ENCODE assay signal across 8 mouse cellular contexts in the genomic region with DNA sequence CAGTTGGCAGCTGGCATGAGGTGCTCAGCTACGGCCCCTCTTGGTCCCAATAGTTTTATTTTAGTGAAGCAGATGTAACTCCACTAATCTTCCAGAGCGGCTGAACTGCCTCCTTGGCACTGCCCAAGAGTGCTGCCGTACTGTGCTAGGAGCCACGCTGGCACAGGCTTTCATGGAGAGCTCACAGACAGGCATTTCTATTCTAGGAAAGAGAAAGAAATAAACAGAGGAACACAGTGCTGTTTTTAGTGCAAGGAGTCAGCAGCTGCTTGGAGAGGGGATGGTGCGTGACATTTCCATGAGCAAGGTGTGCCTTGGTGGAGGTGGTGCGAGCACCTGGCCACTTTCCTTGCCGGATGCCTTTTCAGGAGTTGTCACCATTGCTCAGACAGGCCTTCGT.
DNase-seq lines count a peak whose midpoint lies in the region.
"Had no signal": no experiment of that assay in that cellular context is flagged by ENCODE, and none has a peak within 500 bp of the region (broad histone marks: within the 10 kb centered on the region; RNA-seq: fewer than 3 reads in every experiment).

No protein-coding gene starts in this region.

- peak; percentile 29 to 51 for DNase-seq in heart, adult 18-20 months
- no peak for DNase-seq in heart, postnatal 25 days (ENCODE audit: low spot score)
- peak; percentile 55 for DNase-seq in layer of hippocampus, adult 9-11 months
- no peak for DNase-seq in layer of hippocampus, postnatal 14 days (ENCODE audit: low spot score in 2 of 2)
- peak; percentile 32 to 52 for DNase-seq in left cerebral cortex, postnatal 36 days (ENCODE audit: low spot score in 2 of 2)
- peak; percentile 19 for DNase-seq in right cerebral cortex, postnatal 4 days
- DNase-seq in retina, postnatal 1 day = no peak
- DNase-seq: kidney, adult 9 months had no signal

- intact Hi-C loops in heart, postnatal 25 days (cut with DNase I) = loop anchor here (10.0 kb wide), 2 partner anchors 225 to 245 kb away; no protein-coding TSS in a partner anchor
- intact Hi-C loops in left cerebral cortex, postnatal 36 days (cut with DNase I) = loop anchor here (5.0 kb wide), 1 partner anchor 218 kb away; no protein-coding TSS in a partner anchor

Comparison
In these comparisons a context has a peak if more than half of its experiments do, and no peak if none do; other contexts are left out.
1. DNase-seq: peak in heart, adult 18-20 months (2 of 2), layer of hippocampus, adult 9-11 months (single experiment), left cerebral cortex, postnatal 36 days (2 of 2) and right cerebral cortex, postnatal 4 days (single experiment); none in heart, postnatal 25 days (single experiment), layer of hippocampus, postnatal 14 days (0 of 2) and retina, postnatal 1 day (single experiment).